Mouse (Mus musculus): ENCODE measurements around the gene Elovl1.

Elovl1 gene

DNA sequence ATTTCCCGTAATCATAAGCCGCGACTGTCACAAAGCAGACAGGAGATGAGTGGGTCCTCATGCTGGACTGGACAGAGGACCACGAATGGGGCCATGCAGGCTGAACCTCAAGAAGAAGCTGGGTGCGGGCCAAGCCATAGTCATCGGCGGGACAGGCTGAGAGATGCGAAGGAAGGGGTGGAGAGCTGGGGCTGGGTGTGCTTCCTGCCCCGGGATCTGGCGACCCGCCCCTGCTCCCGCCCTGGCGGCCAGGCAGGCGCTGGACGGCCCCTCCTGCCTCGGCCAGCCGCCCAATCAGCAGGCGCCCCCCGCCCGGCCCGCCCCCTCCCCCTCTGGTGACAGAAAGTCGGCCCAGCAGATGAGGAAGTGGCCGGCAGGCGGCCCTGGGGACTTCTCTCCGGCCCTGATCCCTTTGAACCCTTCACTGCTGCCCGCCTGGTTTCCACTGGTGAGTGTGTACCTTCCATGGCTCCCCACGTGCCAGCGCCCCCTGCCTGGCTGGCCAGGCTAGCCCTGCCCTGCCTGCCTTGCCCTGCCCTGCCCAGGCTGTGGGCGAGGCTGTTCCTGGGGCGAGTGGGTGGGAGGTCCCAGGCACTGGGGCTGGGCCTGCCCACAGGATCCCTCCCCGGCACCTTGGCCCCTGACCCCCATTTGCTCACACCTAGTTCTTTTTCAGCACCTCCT, at the start of gene Elovl1:
Gene Elovl1 (plus strand): TSS at position 326 of the 684 bp plus-strand sequence.
- WGBS = 10% methylated on average over 29 of the region's 31 CpGs

DNA sequence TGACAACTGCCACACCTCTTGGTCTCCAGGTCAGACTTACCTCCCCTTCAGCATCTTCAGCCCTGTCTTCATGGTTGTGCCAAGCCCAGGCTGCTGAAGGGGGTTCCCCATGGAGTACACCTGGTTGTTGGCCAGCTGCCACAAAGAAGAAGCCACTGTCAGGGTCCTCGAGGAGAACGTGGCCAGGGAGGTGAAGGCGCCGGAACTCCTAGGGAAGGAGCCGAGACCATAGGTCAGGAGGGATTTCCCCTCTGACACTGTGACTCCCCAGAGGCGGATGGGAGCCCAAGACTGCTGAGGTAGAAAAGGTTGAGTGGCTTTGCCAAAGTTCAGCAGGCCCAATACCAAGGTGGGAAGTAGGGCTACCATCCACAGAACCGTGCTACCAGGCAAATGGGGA, 44.6 kb upstream of the Elovl1 start:
- WGBS = 89% methylated on average over 7 of the region's 7 CpGs

DNA sequence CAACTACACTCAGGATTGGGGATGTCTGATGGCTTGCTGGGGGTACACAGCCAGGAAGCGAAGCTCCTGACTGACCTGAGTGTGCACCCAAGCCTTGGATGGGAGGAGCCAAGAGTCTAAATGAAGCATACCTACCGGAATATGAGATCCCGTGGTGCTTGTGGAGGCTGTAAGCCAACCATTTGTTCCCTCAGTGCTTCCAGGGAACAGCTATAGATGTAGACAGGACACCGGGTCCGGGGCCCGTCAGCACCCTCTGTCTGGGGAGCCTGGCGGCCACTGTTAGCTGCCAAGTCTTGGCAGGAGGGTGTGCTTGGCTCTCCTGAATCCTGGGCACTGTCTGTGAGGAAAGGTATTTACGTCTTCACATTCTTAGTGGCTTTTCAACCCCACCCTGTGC, 40.6 kb upstream of the Elovl1 start:
- 88% methylated on average over 8 of the region's 8 CpGs for WGBS

DNA sequence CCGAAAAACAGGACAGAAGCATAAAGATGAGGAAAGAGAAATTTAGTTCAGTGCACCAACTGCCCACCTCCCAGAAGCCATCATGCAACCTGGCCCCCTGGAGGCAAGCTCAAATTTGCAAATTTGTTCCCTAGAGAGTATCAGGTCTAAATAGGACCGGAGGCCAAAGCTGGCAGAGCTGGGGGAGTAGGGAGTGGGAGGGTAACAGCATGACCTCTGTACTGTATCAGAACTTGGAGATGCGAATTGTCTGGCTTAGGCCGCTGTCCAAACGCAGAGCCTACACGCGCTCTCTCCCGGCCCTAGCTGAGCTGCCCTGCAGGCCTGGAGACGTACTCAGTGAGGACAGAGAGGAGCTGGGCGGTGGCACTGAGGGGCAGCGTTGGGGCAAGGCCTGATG, 37.7 kb upstream of the Elovl1 start:
- 94% methylated on average over 11 of the region's 11 CpGs for whole genome bisulfite sequencing

DNA sequence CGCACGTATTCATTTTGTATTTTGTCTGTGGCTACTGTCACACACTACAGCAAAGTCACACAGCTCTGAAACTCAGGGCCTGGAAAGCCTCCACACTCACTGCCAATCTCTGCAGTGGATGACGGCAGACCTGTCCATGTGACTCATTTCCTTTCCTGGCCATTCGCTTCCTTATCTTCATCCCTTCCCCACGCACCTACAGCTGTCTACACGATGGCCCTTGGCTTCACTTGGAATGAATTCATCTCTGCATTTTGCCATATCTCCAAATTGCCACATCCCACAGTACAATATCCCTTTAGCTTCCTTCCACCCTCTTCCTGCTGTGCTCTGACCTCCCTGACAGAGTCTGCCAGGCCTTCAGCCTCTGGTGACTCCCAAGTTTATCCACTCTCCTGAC, 33.4 kb upstream of the Elovl1 start:
- 84% methylated on average over 6 of the region's 6 CpGs for WGBS

DNA sequence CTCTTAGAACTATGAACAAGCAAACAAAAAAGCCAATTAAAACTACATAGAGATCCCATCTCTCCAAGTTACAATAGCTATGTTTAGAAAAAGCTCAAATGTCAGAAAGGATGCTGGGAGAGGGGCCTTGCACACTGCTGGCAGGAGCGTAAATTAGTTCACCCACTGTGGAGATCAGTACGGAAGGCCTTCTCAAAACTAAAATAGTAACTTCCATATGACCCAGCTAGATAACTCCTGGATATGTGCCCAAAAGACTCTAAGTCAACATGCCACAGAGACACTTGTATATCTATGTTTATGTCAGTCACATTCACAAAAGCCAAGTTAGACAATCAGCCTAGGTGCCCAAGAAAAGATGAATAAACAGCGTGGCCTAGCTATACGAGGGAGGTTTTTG, 32.6 kb upstream of the Elovl1 start:
- 80% methylated on average over 4 of the region's 4 CpGs for WGBS

DNA sequence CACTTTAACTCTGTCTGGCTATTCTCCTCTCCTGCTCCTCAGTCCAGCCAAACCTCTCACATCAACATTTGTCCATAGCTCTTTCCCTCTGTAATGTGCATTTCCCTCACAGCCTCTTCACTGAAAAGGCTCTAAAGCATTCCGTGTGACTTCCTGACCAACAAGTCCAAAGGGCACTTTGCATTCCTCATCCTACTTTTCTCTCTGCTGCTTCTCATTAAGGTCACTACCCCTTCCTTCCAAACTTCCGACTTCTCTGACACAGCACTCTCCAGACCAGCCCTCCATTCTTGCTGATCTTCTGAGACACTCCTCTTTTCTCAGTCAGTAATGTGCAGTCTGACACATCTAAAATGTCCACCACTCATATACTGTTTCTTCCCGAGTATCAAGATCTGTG, 31.5 kb upstream of the Elovl1 start:
- 84% methylated on average over 3 of the region's 3 CpGs for WGBS

DNA sequence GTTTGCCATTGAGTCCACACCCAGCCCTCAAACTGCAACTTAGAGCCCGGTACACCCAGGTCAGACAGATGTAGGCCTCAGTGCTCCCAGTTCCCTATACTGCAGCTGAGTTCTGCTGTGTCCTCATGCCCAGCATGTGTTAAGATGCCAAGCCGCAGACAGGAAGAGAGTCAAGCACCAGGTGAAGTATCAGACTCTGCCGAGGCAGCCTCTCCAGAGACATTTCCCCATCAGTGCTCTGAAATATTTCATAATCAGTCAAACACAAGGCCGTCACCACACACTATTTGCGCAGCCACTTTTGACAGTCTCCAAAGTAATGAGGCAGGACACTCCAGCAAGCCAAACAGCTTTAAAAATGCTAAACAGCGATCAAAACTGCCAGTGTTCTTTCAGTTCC, 29.5 kb upstream of the Elovl1 start:
- 95% methylated on average over 6 of the region's 6 CpGs for WGBS

DNA sequence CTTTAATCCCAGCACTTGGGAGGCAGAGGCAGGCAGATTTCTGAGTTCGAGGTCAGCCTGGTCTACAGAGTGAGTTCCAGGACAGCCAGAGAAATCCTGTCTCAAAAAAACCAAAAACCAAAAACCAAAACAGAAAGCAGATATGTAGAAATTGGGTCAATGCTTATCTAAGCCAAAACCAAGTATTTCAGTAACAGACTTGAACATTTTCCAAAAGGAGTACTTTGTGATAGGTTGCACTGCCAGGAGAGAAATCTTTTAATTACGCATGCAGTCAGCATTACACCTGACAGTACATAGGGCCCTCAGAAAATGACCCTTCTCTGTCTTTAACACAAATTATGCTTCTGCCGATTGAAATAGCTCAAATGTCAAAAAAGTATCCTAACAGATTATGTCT, 26.5 kb upstream of the Elovl1 start:
- WGBS = 95% methylated on average over 3 of the region's 3 CpGs

DNA sequence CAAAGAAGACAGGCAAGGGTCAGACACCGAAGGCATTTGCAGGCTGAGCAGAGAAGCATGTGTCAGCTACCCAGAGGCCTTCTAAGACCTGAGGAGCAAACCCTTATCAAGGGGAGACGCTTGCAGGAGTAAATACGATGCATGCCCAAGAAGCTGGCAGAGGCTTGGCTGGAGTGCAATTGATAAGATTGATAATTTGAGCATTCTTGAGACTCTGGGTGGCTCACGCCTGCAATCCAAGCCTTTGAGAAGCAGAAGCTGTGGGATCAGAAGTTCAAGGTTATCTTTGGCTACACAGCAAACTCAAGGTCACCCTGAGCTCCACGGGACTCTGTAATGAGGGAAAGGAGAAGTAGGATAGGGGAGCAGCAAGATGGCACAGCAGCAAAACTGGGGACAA, 26.0 kb upstream of the Elovl1 start:
- 98% methylated on average over 5 of the region's 5 CpGs for WGBS

DNA sequence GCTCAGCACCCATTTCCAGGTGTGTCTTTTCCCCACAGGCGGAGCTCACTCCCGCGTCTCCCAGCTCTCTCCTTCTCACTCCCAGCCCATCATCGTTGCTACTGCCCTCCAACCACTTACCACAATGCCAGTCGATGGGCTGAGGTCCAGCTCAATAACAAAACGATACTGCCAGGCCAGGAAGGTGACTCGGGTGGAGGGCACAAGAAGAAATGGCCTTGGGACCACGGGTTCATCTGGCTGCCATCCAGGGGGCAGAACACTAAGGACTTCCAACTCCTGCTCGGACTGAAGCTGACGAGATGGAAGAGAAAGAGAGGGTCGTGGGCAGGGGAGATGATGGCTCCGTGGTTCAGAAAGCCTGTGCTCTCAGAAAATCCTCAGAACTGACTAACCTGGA, 25.2 kb upstream of the Elovl1 start:
- 90% methylated on average over 12 of the region's 12 CpGs for WGBS

DNA sequence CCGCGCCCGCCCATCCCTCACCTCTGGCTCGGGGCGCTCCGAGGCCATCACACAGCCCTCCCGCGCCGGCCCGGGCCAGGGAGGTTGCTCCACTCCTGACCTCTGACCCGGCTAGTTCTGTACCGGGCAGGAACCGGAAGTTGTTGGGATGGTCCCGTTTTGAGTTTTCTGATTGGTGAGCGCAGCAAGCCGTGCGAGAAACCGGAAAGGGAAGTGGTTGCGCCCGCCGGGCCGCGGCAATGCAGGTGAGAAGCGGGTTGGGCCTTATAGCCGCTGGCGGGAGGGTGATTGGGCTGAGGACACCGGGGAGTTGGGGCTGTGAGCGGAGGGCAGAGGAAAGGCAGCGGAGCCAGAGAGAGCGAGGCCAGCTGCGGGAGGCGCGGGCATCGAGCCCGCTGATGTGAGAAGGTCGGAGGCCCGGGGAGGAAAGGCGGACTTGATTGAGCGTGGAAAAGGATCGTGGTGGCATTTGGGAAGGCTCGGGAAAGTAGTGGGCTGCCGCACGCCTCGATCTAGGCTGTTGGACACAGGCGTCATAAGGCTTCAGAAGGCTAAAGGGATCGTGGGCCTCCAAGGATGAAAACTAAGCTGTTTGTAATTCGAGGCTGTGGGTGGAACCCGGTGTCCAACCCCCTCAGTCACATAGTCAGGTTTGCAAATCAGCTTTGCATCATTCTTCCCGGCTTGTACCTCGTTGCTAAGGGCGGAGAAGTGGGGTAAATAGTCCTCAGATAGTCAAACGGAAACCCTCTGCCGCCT, 18.6 kb upstream of the Elovl1 start, which contains the start of the genes Szt2 and Med8:
Gene Szt2 (minus strand): TSS at position 132 of the 759 bp plus-strand sequence.
Gene Med8 (plus strand): TSS at position 196 of the 759 bp plus-strand sequence.
- under 1% methylated on average over 53 of the region's 53 CpGs for WGBS

DNA sequence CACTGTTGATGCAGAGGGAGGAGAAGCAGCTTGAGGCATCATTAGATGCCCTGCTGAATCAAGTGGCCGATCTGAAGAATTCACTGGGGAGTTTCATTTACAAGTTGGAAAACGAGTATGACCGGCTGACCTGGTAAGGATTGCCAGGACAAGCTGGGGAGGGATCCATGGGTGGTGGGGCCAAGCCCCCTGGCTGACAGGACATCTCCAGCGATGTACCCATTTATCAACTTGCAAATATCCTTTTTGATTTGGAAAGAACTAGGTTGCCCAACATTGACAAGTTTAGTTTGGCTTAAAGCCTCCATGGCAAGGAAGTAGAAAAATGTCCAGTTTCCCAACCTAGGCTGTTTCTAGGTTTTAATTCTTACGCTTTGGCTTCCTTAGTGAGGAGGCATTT, 17.0 kb upstream of the Elovl1 start:
- WGBS = 89% methylated on average over 5 of the region's 5 CpGs

DNA sequence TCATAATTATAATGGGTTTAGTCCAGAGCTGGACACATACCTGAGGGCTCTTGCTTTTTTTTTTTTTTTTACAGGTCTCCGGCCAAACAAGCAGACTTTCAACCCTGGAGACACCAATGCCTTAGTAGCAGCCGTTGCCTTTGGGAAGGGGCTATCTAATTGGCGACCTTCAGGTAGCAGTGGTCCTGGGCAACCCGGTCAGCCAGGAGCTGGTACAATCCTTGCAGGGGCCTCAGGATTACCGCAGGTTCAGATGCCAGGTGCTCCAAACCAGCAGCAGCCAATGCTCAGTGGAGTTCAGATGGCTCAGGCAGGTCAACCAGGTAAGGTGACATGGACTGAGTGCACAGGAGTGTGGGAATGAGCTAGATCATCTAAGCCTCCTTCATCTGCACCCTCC, 14.3 kb upstream of the Elovl1 start:
- WGBS = 95% methylated on average over 5 of the region's 5 CpGs

DNA sequence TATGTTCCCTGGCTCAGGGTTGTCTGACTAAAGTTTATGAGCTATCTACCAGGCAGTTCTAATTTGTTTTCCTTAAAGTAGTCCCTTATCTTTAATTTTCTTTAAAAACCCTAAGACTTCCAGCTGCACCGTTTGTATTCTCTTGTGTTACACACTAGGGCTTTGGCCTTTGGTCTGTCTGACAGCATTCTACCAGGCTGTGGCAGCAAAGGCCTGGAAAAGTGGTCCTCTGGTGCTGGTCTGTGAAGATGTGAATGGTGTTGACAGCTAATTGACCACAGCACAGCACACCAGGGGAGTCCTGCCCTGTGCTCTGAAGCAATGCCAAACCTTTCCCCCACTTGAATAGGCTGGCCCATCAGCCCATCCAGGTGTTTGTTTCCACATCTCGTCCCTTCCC, 12.1 kb upstream of the Elovl1 start:
- 63% methylated on average over 2 of the region's 2 CpGs for WGBS

DNA sequence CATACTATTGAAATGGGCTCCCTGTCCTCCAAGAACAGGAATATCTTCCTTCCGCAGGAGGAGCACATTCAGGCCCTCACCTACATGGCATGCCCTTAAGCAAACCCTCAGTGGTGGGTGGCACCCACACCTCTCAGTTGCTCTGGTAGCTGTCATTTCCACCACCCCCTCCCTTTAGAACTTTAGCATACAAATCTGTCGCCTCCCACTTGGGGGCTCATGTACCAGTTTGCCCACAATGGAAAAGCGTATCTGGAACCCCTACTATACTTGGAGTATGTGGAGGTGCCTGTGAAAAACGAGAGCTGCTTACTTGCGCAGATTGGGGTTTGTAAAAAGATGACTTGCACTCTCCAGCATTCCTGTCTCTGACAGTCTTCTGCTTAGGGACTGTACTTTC, 11.6 kb upstream of the Elovl1 start:
- 62% methylated on average over 5 of the region's 5 CpGs for WGBS

DNA sequence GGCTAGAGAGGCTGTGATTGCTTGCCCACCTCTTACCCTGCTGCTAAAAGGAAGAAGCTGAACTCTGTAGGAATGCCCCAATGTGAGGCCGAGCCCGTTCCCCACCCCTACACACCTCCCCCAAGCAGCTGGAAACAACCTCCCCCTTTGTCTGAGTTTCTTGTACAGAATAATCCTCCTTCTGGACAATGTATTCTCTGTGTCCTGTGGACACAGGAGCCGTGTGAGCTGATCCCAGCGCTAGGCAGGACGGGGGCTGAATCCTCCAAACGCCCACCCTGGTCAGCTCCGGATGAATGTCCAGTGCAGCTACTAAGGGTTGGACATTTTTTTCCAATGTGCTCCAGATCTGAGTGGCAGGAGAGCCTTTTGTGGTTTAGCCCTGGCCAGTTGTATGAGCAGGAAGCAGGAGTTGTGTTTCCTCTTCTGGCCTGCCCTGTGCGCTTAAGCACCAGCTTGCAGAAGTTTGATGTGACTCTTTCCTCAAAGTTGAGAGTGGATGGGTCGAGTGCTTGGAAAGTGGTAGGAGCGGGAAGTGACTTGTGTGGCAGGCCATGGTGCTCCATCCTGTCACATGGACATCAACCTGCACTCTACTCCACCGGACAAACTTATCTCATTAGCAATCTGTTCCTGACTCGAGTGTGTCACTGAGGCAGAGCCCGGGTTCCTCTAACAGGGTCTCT, 10.6 kb upstream of the Elovl1 start:
- 62% methylated on average over 13 of the region's 13 CpGs for WGBS

DNA sequence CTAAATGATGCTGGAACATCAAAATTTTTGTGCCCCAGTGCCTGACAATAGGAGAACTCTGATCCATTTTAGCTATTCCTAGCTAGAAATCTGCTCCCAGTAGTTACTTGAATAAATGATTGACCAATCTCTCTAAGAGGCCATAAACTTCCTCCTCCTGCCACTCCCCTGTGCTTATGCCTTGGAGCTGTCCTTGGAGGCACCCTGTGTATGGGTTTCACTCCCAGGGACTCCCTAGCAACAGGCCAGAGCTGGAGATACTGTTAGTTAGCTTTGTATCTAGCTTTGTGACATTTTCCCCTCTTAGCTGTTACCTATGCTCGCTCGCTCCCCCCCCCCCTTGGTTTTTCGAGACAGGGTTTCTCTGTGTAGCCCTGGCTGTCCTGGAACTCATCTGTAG, 6.5 kb upstream of the Elovl1 start:
- WGBS = 96% methylated on average over 3 of the region's 3 CpGs

DNA sequence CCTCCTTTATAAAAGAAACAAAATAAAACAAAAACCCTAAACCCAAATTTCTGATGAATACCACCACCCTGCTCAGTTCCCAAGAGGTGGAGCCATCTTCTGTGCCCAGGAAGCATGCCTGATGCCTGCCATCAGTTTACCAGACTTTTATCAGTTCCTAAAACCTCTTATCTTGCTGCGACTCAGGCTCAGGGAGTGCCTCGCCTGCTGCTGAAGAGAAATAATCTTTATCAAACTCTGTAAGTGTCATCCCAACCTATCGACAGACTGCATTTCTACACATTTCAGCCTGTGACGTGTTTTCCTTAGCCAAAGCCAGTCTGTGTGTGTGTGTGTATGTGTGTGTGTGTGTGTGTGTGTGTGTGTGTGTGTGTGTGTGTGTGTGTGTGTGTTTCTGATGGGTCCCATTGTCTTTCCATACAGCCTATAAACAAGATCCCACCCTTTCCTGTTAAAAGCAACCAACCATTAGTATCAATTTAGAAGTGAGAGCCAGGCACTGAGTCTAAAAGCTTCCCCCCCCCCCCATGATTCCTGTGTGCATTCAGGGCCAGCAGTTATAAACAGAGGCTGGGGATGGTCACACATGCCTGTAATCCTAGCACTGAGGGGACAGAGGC, 3.2 kb upstream of the Elovl1 start:
- 82% methylated on average over 4 of the region's 4 CpGs for WGBS

DNA sequence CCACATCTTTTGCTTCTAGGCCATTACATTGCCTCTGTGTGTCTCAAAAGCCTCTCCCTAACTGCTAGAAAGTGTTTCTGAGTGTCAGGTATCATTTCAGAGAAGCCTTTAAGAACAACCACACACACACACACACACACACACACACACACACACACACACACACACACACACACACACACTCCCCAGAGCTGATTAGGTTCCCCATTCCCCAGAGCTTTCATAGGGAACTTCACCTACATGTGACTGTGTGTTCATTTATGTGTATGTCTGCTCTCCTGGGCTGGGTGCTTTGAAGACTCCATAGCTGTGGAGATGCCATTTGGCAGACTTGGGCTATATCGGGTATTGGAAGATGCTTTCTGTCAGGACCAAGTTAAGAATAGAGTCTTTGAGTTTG, 2.5 kb upstream of the Elovl1 start:
- WGBS = 51% methylated on average over 1 of the region's 1 CpGs

DNA sequence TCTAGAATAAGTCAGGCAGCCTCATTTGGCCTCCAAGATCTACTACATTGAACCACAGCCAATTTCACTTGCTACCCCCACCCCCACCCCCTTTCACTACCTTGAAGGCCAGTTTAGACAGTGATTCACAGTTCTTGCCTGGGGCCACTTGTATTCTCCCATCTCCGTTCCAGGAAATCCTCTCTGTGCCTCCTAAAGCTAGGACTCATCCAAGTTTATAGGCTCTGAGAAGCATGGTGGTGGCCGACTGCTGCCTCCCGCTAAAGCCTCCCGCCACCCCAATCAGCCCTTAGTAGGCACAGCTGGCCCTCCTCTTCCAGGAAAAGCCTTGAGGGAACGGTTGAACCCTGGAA, 502 bp upstream of the Elovl1 start:
- WGBS = 25% methylated on average over 5 of the region's 5 CpGs

DNA sequence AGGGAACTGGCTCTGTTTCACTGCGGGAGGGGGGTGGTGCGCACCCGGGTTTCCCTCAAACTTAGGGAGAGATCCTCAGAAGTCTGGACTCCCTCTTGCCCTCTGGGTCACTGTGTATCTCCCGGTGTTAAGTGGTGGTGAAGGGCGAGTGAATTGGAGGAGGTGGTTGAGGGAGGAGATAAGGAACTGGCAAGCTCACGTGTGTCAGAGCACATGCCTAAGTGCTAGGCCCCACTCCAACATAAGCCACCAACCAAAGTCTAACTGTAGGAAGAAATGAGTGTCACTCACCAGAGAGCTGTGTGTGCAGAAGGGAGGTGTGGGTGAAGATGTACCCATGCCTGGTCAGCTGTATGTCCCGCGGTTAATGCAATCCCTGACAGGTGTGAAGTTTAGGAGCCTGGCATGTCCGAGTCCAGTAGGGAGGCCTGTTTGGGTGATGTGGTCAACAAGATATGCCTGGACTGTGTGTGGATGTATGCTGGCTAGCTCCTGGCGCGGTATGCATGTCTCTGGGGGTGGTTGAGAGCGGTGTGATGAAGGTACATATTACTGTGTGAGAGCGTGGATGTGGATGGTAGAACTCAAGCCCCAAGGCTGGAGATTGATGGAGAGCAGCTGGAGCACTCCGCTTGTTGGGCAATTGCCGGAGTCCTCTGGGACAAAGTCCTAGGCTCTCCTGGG, 780 bp downstream of the Elovl1 start:
- 53% methylated on average over 15 of the region's 15 CpGs for WGBS
